Mouse (Mus musculus): ENCODE measurements around the gene Zkscan5. TPM values are rescaled to one million over a fixed set of nuclear protein-coding genes. Genes with fewer than 3 reads are reported as not detected.

Zkscan5 gene
- total RNA-seq (2023), result 1 to 10 TPM; 5.4 to 5.9 TPM

GRCm38 (mm10) chr5:145203936-145204691, at the start of gene Zkscan5:
Gene Zkscan5, plus strand, starts transcription at chr5:145204562.

GRCm38 (mm10) chr5:145166536-145167305, 37.6 kb upstream of the Zkscan5 start, which contains the start of the genes Ptcd1 and Cpsf4:
Gene Ptcd1, minus strand, starts transcription at chr5:145167108.
Gene Cpsf4, plus strand, starts transcription at chr5:145167213.

GRCm38 (mm10) chr5:145191962-145192361, 12.4 kb upstream of the Zkscan5 start, which contains the start of gene Atp5j2:
Gene Atp5j2, minus strand, starts transcription at chr5:145192062.

GRCm38 (mm10) chr5:145201321-145201991, 2.9 kb upstream of the Zkscan5 start, which contains the start of gene Zkscan14:
Gene Zkscan14, minus strand, starts transcription at chr5:145201868.

GRCm38 (mm10) chr5:145231367-145231871, 27.1 kb downstream of the Zkscan5 start, which contains the start of gene Zfp655:
Gene Zfp655, plus strand, starts transcription at chr5:145231715.

Other genes starting within 250 kb of the Zkscan5 start
- gene Smurf1, start 238.7 kb upstream of the Zkscan5 start, total RNA-seq (2023), result 10 to 100 TPM; 20.4 to 24.0 TPM
- not detected for gene Gm4871, start 171.8 kb upstream of the Zkscan5 start, total RNA-seq (2023)
- not detected for gene 1700018F24Rik, start 161.6 kb upstream of the Zkscan5 start, total RNA-seq (2023)
- 10 to 100 TPM; 82.2 to 82.9 TPM for gene Arpc1a, start 120.7 kb upstream of the Zkscan5 start, total RNA-seq (2023)
- gene Kpna7, start 120.5 kb upstream of the Zkscan5 start, total RNA-seq (2023), result not detected
- gene Arpc1b, start 90.3 kb upstream of the Zkscan5 start, total RNA-seq (2023), result 1,000 to 10,000 TPM; 1,041 to 1,090 TPM
- gene Pdap1, start 64.3 kb upstream of the Zkscan5 start, total RNA-seq (2023), result 10 to 100 TPM; 31.8 to 52.5 TPM
- gene Bud31, start 64.2 kb upstream of the Zkscan5 start, total RNA-seq (2023), result 100 to 1,000 TPM; 107 to 112 TPM
- 10 to 100 TPM; 12.3 to 14.1 TPM for gene Ptcd1, start 37.5 kb upstream of the Zkscan5 start, total RNA-seq (2023)
- 10 to 100 TPM; 33.2 to 38.2 TPM for gene Cpsf4, start 37.3 kb upstream of the Zkscan5 start, total RNA-seq (2023)
- gene Atp5j2, start 12.5 kb upstream of the Zkscan5 start, total RNA-seq (2023), result 100 to 1,000 TPM; 111 to 147 TPM
- gene Zkscan14, start 2.7 kb upstream of the Zkscan5 start, total RNA-seq (2023), result 10 to 100 TPM; 18.3 to 21.6 TPM
- 100 to 1,000 TPM; 103 to 118 TPM for gene Zfp655, start 27.2 kb downstream of the Zkscan5 start, total RNA-seq (2023)
- 10 to 100 TPM; 14.0 to 18.3 TPM for gene Zscan25, start 75.9 kb downstream of the Zkscan5 start, total RNA-seq (2023)
- gene Cyp3a57, start 140.7 kb downstream of the Zkscan5 start, total RNA-seq (2023), result not detected